ENCODE assay signal across 17 mouse cellular contexts in genomic region chr4:129706750-129707149, GRCm38 (mm10). TPM values are rescaled to one million over a fixed set of nuclear protein-coding genes. Genes with fewer than 3 reads are reported as not detected.
A peak's percentile ranks its signal among the peaks of the same experiment; 100 is the strongest.
DNase-seq lines count a peak whose midpoint lies in the region; ATAC-seq and TF ChIP-seq lines count a peak whose summit lies in the region.
"Had no signal": no experiment of that assay in that cellular context is flagged by ENCODE, and none has a peak within 500 bp of the region (broad histone marks: within the 10 kb centered on the region; RNA-seq: fewer than 3 reads in every experiment).

No protein-coding gene starts in this region.

- no peak for TF ChIP-seq EP300 in liver, postnatal 0 days (IDR thresholded peaks at IDR 0.05; ENCODE audit: low read depth)

- H3K4me3 ChIP-seq in hindbrain, embryonic 13.5 days: no peak overlapping the region
- H3K4me3 ChIP-seq in hindbrain, embryonic 11.5 days (ENCODE audit: low read depth, low read length): no peak overlapping the region
- no peak overlapping the region for H3K4me3 ChIP-seq in forebrain, embryonic 14.5 days (ENCODE audit: low read depth, low read length)
- H3K4me3 ChIP-seq in limb, embryonic 13.5 days: no peak overlapping the region
- no peak overlapping the region for H3K4me3 ChIP-seq in liver, postnatal 0 days (ENCODE audit: low read depth, low read length)
- H3K4me3 ChIP-seq: heart, embryonic 10.5 days had no signal

- H3K9me3 ChIP-seq in hindbrain, embryonic 13.5 days: no peaks in the 10 kb centered on the region
- H3K9me3 ChIP-seq in hindbrain, embryonic 11.5 days (ENCODE audit: control insufficient read depth, low read length): no peaks in the 10 kb centered on the region
- no peaks in the 10 kb centered on the region for H3K9me3 ChIP-seq in forebrain, embryonic 14.5 days (replicated peaks; ENCODE audit: control insufficient read depth, low read length)
- no peaks in the 10 kb centered on the region for H3K9me3 ChIP-seq in limb, embryonic 13.5 days
- H3K9me3 ChIP-seq in liver, postnatal 0 days (ENCODE audit: low read length): no peaks in the 10 kb centered on the region
- H3K9me3 ChIP-seq: heart, embryonic 10.5 days had no signal

- no peak overlapping the region for H3K9ac ChIP-seq in hindbrain, embryonic 13.5 days
- no peak overlapping the region for H3K9ac ChIP-seq in hindbrain, embryonic 11.5 days (ENCODE audit: low read depth, low read length)
- no peak overlapping the region for H3K9ac ChIP-seq in forebrain, embryonic 14.5 days (ENCODE audit: low read length)
- H3K9ac ChIP-seq in limb, embryonic 13.5 days: no peak overlapping the region
- H3K9ac ChIP-seq in liver, postnatal 0 days (replicated peaks): no peak overlapping the region

- no peak overlapping the region for H3K4me2 ChIP-seq in hindbrain, embryonic 13.5 days
- H3K4me2 ChIP-seq in hindbrain, embryonic 11.5 days (replicated peaks; ENCODE audit: low read depth, low read length): no peak overlapping the region
- H3K4me2 ChIP-seq in forebrain, embryonic 14.5 days (ENCODE audit: low read length): no peak overlapping the region
- no peak overlapping the region for H3K4me2 ChIP-seq in limb, embryonic 13.5 days (replicated peaks)
- H3K4me2 ChIP-seq in liver, postnatal 0 days (ENCODE audit: low read depth, low read length): no peak overlapping the region

- ATAC-seq in hindbrain, embryonic 13.5 days (ENCODE audit: low FRiP score): no peak
- no peak for ATAC-seq in hindbrain, embryonic 11.5 days (ENCODE audit: low FRiP score)
- ATAC-seq in forebrain, embryonic 14.5 days: no peak
- ATAC-seq in limb, embryonic 13.5 days (ENCODE audit: low FRiP score, low read depth): no peak
- ATAC-seq in liver, postnatal 0 days: no peak
- ATAC-seq: Patski had no signal

- H3K4me1 ChIP-seq in hindbrain, embryonic 13.5 days (replicated peaks): peaks cover 45% of the 10 kb centered on the region
- peaks cover 7% of the 10 kb centered on the region; the same call in 1 of the 2 replicates for H3K4me1 ChIP-seq in hindbrain, embryonic 11.5 days (replicated peaks; ENCODE audit: control insufficient read depth, insufficient read depth, low read length)
- peaks cover 16% of the 10 kb centered on the region for H3K4me1 ChIP-seq in forebrain, embryonic 14.5 days (ENCODE audit: control insufficient read depth, insufficient read depth, low read length)
- peaks cover 28% of the 10 kb centered on the region for H3K4me1 ChIP-seq in limb, embryonic 13.5 days
- H3K4me1 ChIP-seq in liver, postnatal 0 days (ENCODE audit: insufficient read depth): peaks cover under 1% of the 10 kb centered on the region; the same call in 1 of the 2 replicates

- peaks cover 85% of the 10 kb centered on the region for H3K36me3 ChIP-seq in hindbrain, embryonic 13.5 days
- peaks cover 15% of the 10 kb centered on the region for H3K36me3 ChIP-seq in hindbrain, embryonic 11.5 days (ENCODE audit: control insufficient read depth, insufficient read depth, low read length)
- H3K36me3 ChIP-seq in forebrain, embryonic 14.5 days (ENCODE audit: control insufficient read depth, insufficient read depth, low read length): peaks cover 81% of the 10 kb centered on the region
- peaks cover 87% of the 10 kb centered on the region for H3K36me3 ChIP-seq in limb, embryonic 13.5 days
- H3K36me3 ChIP-seq in liver, postnatal 0 days (replicated peaks; ENCODE audit: insufficient read depth, low read length): peaks cover 72% of the 10 kb centered on the region

- no peak for DNase-seq in hindbrain, embryonic 11.5 days (ENCODE audit: low spot score)
- DNase-seq in brain, adult 2 months (ENCODE audit: low read depth, low spot score): peak; percentile 54
- DNase-seq in forebrain, embryonic 14.5 days (ENCODE audit: low spot score): no peak
- no peak for DNase-seq in adrenal gland, postnatal 10 days
- no peak for DNase-seq in liver, postnatal 0 days
- DNase-seq in kidney, adult 9 months: no peak
- DNase-seq: cerebellum, adult 11 months; gastrocnemius, postnatal 25 days; heart, postnatal 14 days; kidney, adult 11 months; kidney, postnatal 25 days; lung, adult 2 months; right cerebral cortex, postnatal 14 days had no signal

- peak overlapping the region; percentile 65 for H3K27ac ChIP-seq in hindbrain, embryonic 13.5 days
- H3K27ac ChIP-seq in hindbrain, embryonic 11.5 days (ENCODE audit: low read depth, low read length): no peak overlapping the region
- H3K27ac ChIP-seq in forebrain, embryonic 14.5 days (ENCODE audit: low read depth, low read length): 0 out of 2 replicates have a peak overlapping the region, but pooled peaks have one; percentile 16
- H3K27ac ChIP-seq in limb, embryonic 13.5 days: peak overlapping the region; percentile 33; the same call in 1 of the 2 replicates
- no peak overlapping the region for H3K27ac ChIP-seq in liver, postnatal 0 days (ENCODE audit: low read depth)
- H3K27ac ChIP-seq: heart, embryonic 10.5 days had no signal

- WGBS in hindbrain, embryonic 13.5 days: 35% methylated on average over 3 of the region's 3 CpGs
- 68% methylated on average over 3 of the region's 3 CpGs for WGBS in hindbrain, embryonic 11.5 days
- 26% methylated on average over 3 of the region's 3 CpGs for WGBS in forebrain, embryonic 14.5 days
- WGBS in limb, embryonic 13.5 days: 66% methylated on average over 3 of the region's 3 CpGs
- 68% methylated on average over 3 of the region's 3 CpGs for WGBS in liver, postnatal 0 days (ENCODE audit: insufficient replicate concordance)

- TF ChIP-seq CTCF in liver, postnatal 0 days (IDR thresholded peaks at IDR 0.05; ENCODE audit: low read depth): no peak

- no peaks in the 10 kb centered on the region for H3K27me3 ChIP-seq in hindbrain, embryonic 13.5 days
- no peaks in the 10 kb centered on the region for H3K27me3 ChIP-seq in hindbrain, embryonic 11.5 days (ENCODE audit: control insufficient read depth, insufficient read depth, low read length)
- no peaks in the 10 kb centered on the region for H3K27me3 ChIP-seq in forebrain, embryonic 14.5 days (replicated peaks; ENCODE audit: control insufficient read depth, insufficient read depth, low read length)
- no peaks in the 10 kb centered on the region for H3K27me3 ChIP-seq in limb, embryonic 13.5 days
- H3K27me3 ChIP-seq in liver, postnatal 0 days (ENCODE audit: insufficient read depth, low read length): no peaks in the 10 kb centered on the region
- H3K27me3 ChIP-seq: Patski had no signal

RNA-seq across cellular contexts. Expression of gene Tmem39b, which starts 10.1 kb away (rescaled TPM):
- 16.8 and 18.4 TPM in 2 replicates for polyA plus RNA-seq in hindbrain, embryonic 13.5 days (2015; fragmentation: Nextera tagmentation; extraction: Ambion mirVana)
- 27.7 and 30.9 TPM in 2 replicates for polyA plus RNA-seq in hindbrain, embryonic 11.5 days (2014; fragmentation: Nextera tagmentation; extraction: Ambion mirVana)
- polyA plus RNA-seq in forebrain, embryonic 14.5 days (2014; fragmentation: Nextera tagmentation; extraction: Ambion mirVana): 42.0 and 47.4 TPM in 2 replicates
- polyA plus RNA-seq in limb, embryonic 13.5 days (2015; fragmentation: Nextera tagmentation; extraction: Ambion mirVana): 14.4 and 16.1 TPM in 2 replicates
- total RNA-seq in adrenal gland, postnatal 10 days (2021): 10 to 100 TPM in 1 of 2 experiments, 1 to 10 TPM in 1; 9.7 to 11.4 TPM
- polyA plus RNA-seq in liver, postnatal 0 days (2015; fragmentation: Nextera tagmentation; extraction: Ambion mirVana): 2.2 and 2.3 TPM in 2 replicates

RNA-seq across cellular contexts. Expression of gene Kpna6, which starts 34.2 kb away (rescaled TPM):
- 15.7 and 17.6 TPM in 2 replicates for polyA plus RNA-seq in hindbrain, embryonic 13.5 days (2015; fragmentation: Nextera tagmentation; extraction: Ambion mirVana)
- polyA plus RNA-seq in hindbrain, embryonic 11.5 days (2014; fragmentation: Nextera tagmentation; extraction: Ambion mirVana): 13.9 and 15.2 TPM in 2 replicates
- 16.5 TPM in 2 replicates for polyA plus RNA-seq in forebrain, embryonic 14.5 days (2014; fragmentation: Nextera tagmentation; extraction: Ambion mirVana)
- 15.0 and 17.4 TPM in 2 replicates for polyA plus RNA-seq in limb, embryonic 13.5 days (2015; fragmentation: Nextera tagmentation; extraction: Ambion mirVana)
- total RNA-seq in adrenal gland, postnatal 10 days (2021): 10 to 100 TPM; 70.4 to 80.6 TPM
- 3.3 and 3.7 TPM in 2 replicates for polyA plus RNA-seq in liver, postnatal 0 days (2015; fragmentation: Nextera tagmentation; extraction: Ambion mirVana)

RNA-seq across cellular contexts. Expression of gene Khdrbs1, which starts 35.4 kb away (rescaled TPM):
- 157 TPM in 2 replicates for polyA plus RNA-seq in hindbrain, embryonic 13.5 days (2015; fragmentation: Nextera tagmentation; extraction: Ambion mirVana)
- polyA plus RNA-seq in hindbrain, embryonic 11.5 days (2014; fragmentation: Nextera tagmentation; extraction: Ambion mirVana): 158 and 183 TPM in 2 replicates
- 133 and 136 TPM in 2 replicates for polyA plus RNA-seq in forebrain, embryonic 14.5 days (2014; fragmentation: Nextera tagmentation; extraction: Ambion mirVana)
- 145 and 149 TPM in 2 replicates for polyA plus RNA-seq in limb, embryonic 13.5 days (2015; fragmentation: Nextera tagmentation; extraction: Ambion mirVana)
- total RNA-seq in adrenal gland, postnatal 10 days (2021): 10 to 100 TPM; 64.3 to 83.7 TPM
- 18.7 and 19.6 TPM in 2 replicates for polyA plus RNA-seq in liver, postnatal 0 days (2015; fragmentation: Nextera tagmentation; extraction: Ambion mirVana)

Comparison
In these comparisons a context has a peak if more than half of its experiments do, and no peak if none do; other contexts are left out.
1. H3K27ac ChIP-seq: peak in hindbrain, embryonic 13.5 days (single experiment), forebrain, embryonic 14.5 days (single experiment) and limb, embryonic 13.5 days (single experiment); none in hindbrain, embryonic 11.5 days (single experiment) and liver, postnatal 0 days (single experiment).